Mouse (Mus musculus) heart, postnatal 0 days (tissue): ENCODE data around the gene Fgfr2. TPM values are rescaled to one million over a fixed set of nuclear protein-coding genes. Genes with fewer than 3 reads are reported as not detected.

Experiments
- ATAC-seq: fragments of 200-750 bp; cut with Nextera tagmentation; 2 replicates; pipeline ENCODE4 v1.8.0; 2017; ENCODE audit warnings: low read depth, moderate number of reproducible peaks, moderate library complexity; ENCODE audit not compliant: insufficient read depth
- DNase-seq: peaks from one replicate; pipeline ENCODE4 v3.0.0-alpha.2; 2016; ENCODE audit warnings: low spot score
- H3K27ac ChIP-seq: fragments of 300-500 bp; sonication (generic); 2 replicates; pipeline ENCODE4 v1.5.1; 2014; ENCODE audit warnings: low read depth, mild to moderate bottlenecking
- H3K27me3 ChIP-seq: fragments of 300-500 bp; sonication (generic); 2 replicates; pipeline ENCODE4 v1.6.1; 2014; ENCODE audit warnings: low read length, mixed read lengths; ENCODE audit not compliant: control insufficient read depth, insufficient read depth
- H3K36me3 ChIP-seq: fragments of 300-500 bp; sonication (generic); replicated peaks from 2 replicates; pipeline ENCODE4 v1.6.1; 2014; ENCODE audit warnings: low read length, mixed read lengths; ENCODE audit not compliant: control insufficient read depth, insufficient read depth
- H3K4me1 ChIP-seq: fragments of 300-500 bp; sonication (generic); 2 replicates; pipeline ENCODE4 v1.6.1; 2014; ENCODE audit warnings: antibody characterized with exemption; ENCODE audit not compliant: control insufficient read depth, insufficient read depth
- H3K4me2 ChIP-seq: fragments of 300-500 bp; sonication (generic); 2 replicates; pipeline ENCODE4 v1.6.1; 2014; ENCODE audit warnings: low read depth, mild to moderate bottlenecking, low read length, moderate library complexity
- H3K4me3 ChIP-seq: fragments of 300-500 bp; sonication (generic); 2 replicates; pipeline ENCODE4 v1.5.1; 2014; ENCODE audit warnings: low read depth, low read length
- H3K9ac ChIP-seq: fragments of 300-500 bp; sonication (generic); replicated peaks from 2 replicates; pipeline ENCODE4 v1.6.1; 2014; ENCODE audit warnings: low read depth, low read length, mixed read lengths
- H3K9me3 ChIP-seq: fragments of 300-500 bp; sonication (generic); replicated peaks from 2 replicates; pipeline ENCODE4 v1.6.1; 2016; ENCODE audit warnings: low read length; ENCODE audit not compliant: control insufficient read depth
- CTCF ChIP-seq: IDR thresholded peaks from 2 replicates; pipeline ENCODE4 v1.5.1; 2016; ENCODE audit warnings: antibody characterized with exemption, control low read depth, low read depth
- EP300 ChIP-seq: IDR thresholded peaks from 2 replicates; pipeline ENCODE4 v1.6.1; 2016; ENCODE audit warnings: antibody characterized with exemption, low read depth
- WGBS: fragments of 180-500 bp; shearing (Covaris S2); extraction: QIAGEN DNeasy Blood & Tissue Kit; methylation state at CpG from one replicate; pipeline ENCODE4 v1.1.7; 2014; 5-methylcytosine and 5-hydroxymethylcytosine counted together
- polyA plus RNA-seq: library from polyadenylated mRNA; unstranded; fragments of >200 nt; fragmentation: Nextera tagmentation; extraction: Ambion mirVana; gene quantifications from 2 replicates; pipeline ENCODE4 v1.2.1, GENCODE M21; 2015
- total RNA-seq: library from RNA; depleted of rRNA; stranded (reverse); fragments of >200 nt; gene quantifications from 2 replicates; pipeline ENCODE4 v1.2.3, GENCODE M21; 2014; ENCODE audit warnings: low replicate concordance

The Fgfr2 gene
- total and polyA plus RNA-seq, 2 experiments from 2014 or later = 3.8 to 11.5 TPM

DNA sequence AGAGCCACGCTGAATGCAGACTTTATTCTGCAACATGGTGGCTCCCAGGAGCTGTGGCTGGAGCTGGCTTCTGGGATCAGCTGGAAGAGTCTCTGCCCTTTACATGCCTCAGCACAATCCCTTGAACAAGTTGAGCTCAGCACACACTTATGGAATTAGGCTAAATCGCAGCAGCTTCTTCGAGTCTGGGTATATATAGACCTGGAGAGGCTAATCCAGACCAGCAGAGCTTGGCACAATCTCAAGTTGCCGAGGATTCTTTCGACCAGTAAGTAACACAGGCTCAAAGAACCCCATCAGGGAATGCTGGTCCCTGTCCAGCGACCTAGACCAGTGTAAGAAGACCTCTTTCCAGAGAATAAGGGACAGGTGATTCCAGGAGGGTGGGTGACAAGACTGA lies 341.3 kb downstream of the Fgfr2 start:
- no peak for DNase-seq
- Histone ChIP-seq H3K4me3 (no peak overlapping the region), H3K4me1 (peaks cover 63% of the 10 kb centered on the region), H3K4me2 (no peak overlapping the region), H3K27ac (peak overlapping the region; percentile 51), H3K27me3 (no peaks in the 10 kb centered on the region), H3K36me3 (peaks cover 8% of the 10 kb centered on the region; the same call in 1 of the 2 replicates), H3K9ac (no peak overlapping the region), H3K9me3 (no peaks in the 10 kb centered on the region)
- WGBS = 31% methylated on average over 6 of the region's 6 CpGs
- ATAC-seq = no peak
- TF ChIP-seq CTCF (no peak), EP300 (no peak)

- Histone ChIP-seq H3K4me2 (no peak overlapping the region), H3K9ac (no peak overlapping the region), H3K4me1 (peaks cover 62% of the 10 kb centered on the region), H3K27me3 (no peaks in the 10 kb centered on the region), H3K9me3 (no peaks in the 10 kb centered on the region), H3K4me3 (no peak overlapping the region), H3K36me3 (peaks cover 8% of the 10 kb centered on the region; the same call in 1 of the 2 replicates), H3K27ac (peak overlapping the region; percentile 51)
- 0 out of 2 replicates have a peak, but pooled peaks have one; percentile 7 for ATAC-seq
- DNase-seq = no peak
- 45% methylated on average over 7 of the region's 7 CpGs for WGBS
- TF ChIP-seq EP300 (no peak), CTCF (0 out of 2 replicates have a peak, but pooled peaks have one; percentile 5)
Observed at GRCm38 (mm10) chr7:132781130-132781814, 341.9 kb downstream of the Fgfr2 start.

GRCm38 (mm10) chr7:132780611-132781010 lies 342.5 kb downstream of the Fgfr2 start:
- no peak overlapping the region for H3K4me3 ChIP-seq
- TF ChIP-seq EP300 (no peak), CTCF (no peak)
- H3K9ac ChIP-seq = no peak overlapping the region
- H3K27me3 ChIP-seq = no peaks in the 10 kb centered on the region
- H3K36me3 ChIP-seq = peaks cover 8% of the 10 kb centered on the region; the same call in 1 of the 2 replicates
- peak overlapping the region; percentile 51; the same call in 1 of the 2 replicates for H3K27ac ChIP-seq
- 49% methylated on average over 4 of the region's 4 CpGs for WGBS
- DNase-seq = peak; percentile 44
- H3K9me3 ChIP-seq = no peaks in the 10 kb centered on the region
- H3K4me1 ChIP-seq = peaks cover 62% of the 10 kb centered on the region
- H3K4me2 ChIP-seq = no peak overlapping the region
- ATAC-seq = 0 out of 2 replicates have a peak, but pooled peaks have one; percentile 12

- Histone ChIP-seq H3K9ac (no peak overlapping the region; the same call in 1 of the 2 replicates), H3K4me1 (peaks cover 69% of the 10 kb centered on the region), H3K27me3 (no peaks in the 10 kb centered on the region), H3K27ac (no peak overlapping the region), H3K9me3 (no peaks in the 10 kb centered on the region), H3K4me2 (no peak overlapping the region), H3K4me3 (no peak overlapping the region), H3K36me3 (peaks cover 10% of the 10 kb centered on the region; the same call in 1 of the 2 replicates)
- WGBS = 48% methylated on average over 13 of the region's 13 CpGs
- DNase-seq (no peak), ATAC-seq (peak; percentile 31; the same call in 1 of the 2 replicates)
- TF ChIP-seq EP300 = no peak
Observed at GRCm38 (mm10) chr7:132778630-132779029, 344.5 kb downstream of the Fgfr2 start.

DNA sequence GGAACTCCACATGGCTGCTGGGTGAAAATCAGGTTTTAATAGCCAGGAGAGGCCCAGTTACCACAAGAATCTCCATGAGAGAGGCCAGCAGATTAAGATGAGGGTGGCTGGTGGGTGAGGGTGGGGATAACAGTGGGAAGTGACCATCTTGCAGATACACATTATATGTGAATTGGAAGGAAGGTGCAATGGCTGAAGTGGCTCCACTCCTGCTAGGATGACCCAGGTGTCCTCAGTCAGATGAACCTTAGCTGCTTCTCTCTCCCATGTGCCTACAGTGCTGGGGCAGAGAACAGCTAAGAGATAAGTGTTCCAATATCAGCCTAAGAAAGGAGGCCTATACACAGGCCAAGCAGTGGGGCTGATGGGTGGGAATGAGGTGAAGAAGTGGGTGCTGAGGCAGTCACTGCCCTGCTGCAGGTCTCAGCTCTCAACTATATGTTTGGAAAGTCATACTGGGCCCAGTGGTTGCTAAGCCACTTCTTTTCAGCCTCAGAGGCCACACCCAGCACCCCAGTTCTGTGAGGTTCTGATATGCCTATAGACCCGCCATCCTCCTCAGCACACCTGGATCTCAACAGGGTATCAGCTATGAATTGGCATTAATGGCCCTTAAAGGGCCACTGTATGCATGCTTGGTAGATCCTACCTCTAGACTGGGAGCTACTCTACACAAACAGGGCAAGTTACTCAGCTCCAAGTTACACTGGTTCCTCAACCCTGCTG lies 345.3 kb downstream of the Fgfr2 start:
- H3K27ac ChIP-seq = no peak overlapping the region
- H3K9me3 ChIP-seq = no peaks in the 10 kb centered on the region
- TF ChIP-seq EP300 = no peak
- TF ChIP-seq CTCF = no peak
- H3K27me3 ChIP-seq = no peaks in the 10 kb centered on the region
- H3K4me2 ChIP-seq = no peak overlapping the region
- no peak overlapping the region for H3K9ac ChIP-seq
- DNase-seq = no peak
- H3K36me3 ChIP-seq = peaks cover 11% of the 10 kb centered on the region; the same call in 1 of the 2 replicates
- H3K4me1 ChIP-seq = peaks cover 76% of the 10 kb centered on the region
- 100% methylated on average over 1 of the region's 1 CpGs for WGBS
- H3K4me3 ChIP-seq = no peak overlapping the region
- no peak for ATAC-seq
